Mouse (Mus musculus): Measurements from ENCODE around the gene Ahctf1. TPM values are rescaled to one million over a fixed set of nuclear protein-coding genes. Genes with fewer than 3 reads are reported as not detected.

The Ahctf1 gene
- polyA plus RNA-seq, 1 experiment: 11.9 TPM

DNA sequence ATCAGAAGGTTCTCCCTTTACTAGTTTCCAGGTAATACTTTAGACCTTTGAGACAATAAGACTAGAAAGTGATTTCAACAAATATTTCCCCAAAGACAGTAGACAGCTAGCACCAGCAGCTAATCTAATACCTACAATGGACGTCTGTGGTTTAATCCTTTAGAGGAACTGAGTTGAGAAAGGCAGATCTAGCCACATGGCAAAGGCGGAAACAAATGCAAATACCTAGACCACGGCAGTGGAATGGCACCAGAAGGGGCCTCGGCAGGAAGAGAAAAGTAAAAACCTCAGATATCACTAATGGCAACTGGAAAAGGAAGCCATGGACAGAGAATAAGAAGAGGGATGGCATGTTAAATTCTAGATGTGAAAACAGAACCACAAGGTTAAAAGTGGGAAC is 16.2 kb downstream of the Ahctf1 start:
- TF ChIP-seq FOSL1 (IDR thresholded peaks at IDR 0.05; ENCODE audit: insufficient read depth, low read length, poor library complexity, severe bottlenecking): no peak
- TF ChIP-seq USF1 (IDR thresholded peaks at IDR 0.05; ENCODE audit: low read depth): no peak
- TF ChIP-seq MYOG (IDR thresholded peaks at IDR 0.05; ENCODE audit: control insufficient read depth, extremely low read depth, insufficient read length): no peak
- no peak for TF ChIP-seq MAX (IDR thresholded peaks at IDR 0.05)
- no peak for TF ChIP-seq CEBPB (IDR thresholded peaks at IDR 0.05; ENCODE audit: low read depth)
- TF ChIP-seq CTCF (IDR thresholded peaks at IDR 0.05; ENCODE audit: control insufficient read depth, insufficient read depth, insufficient read length): no peak
- TF ChIP-seq MYOD1 (IDR thresholded peaks at IDR 0.05; ENCODE audit: control insufficient read depth, insufficient read length, low read depth): no peak
- peaks cover 96% of the 10 kb centered on the region for H3K36me3 ChIP-seq (ENCODE audit: control insufficient read depth, insufficient read depth)

GRCm38 (mm10) chr1:179785502-179785901 is 18.0 kb downstream of the Ahctf1 start:
- peaks cover 7% of the 10 kb centered on the region for H3K79me2 ChIP-seq (ENCODE audit: control insufficient read depth, insufficient read depth)
- H3K79me3 ChIP-seq (ENCODE audit: low read depth): peaks cover 8% of the 10 kb centered on the region
- no peak for TF ChIP-seq FOSL1 (IDR thresholded peaks at IDR 0.05; ENCODE audit: insufficient read depth, low read length, poor library complexity, severe bottlenecking)
- no peak for TF ChIP-seq MYOD1 (IDR thresholded peaks at IDR 0.05; ENCODE audit: control insufficient read depth, insufficient read length, low read depth)
- no peak for TF ChIP-seq CTCF (IDR thresholded peaks at IDR 0.05; ENCODE audit: control insufficient read depth, insufficient read depth, insufficient read length)
- no peak for TF ChIP-seq CEBPB (IDR thresholded peaks at IDR 0.05; ENCODE audit: low read depth)
- TF ChIP-seq USF1 (IDR thresholded peaks at IDR 0.05; ENCODE audit: low read depth): no peak
- TF ChIP-seq MYOG (IDR thresholded peaks at IDR 0.05; ENCODE audit: control insufficient read depth, extremely low read depth, insufficient read length): no peak
- TF ChIP-seq MAX (IDR thresholded peaks at IDR 0.05): no peak
- no peaks in the 10 kb centered on the region for H3K27me3 ChIP-seq (ENCODE audit: control insufficient read depth, insufficient read depth, insufficient read length)
- no peak overlapping the region for H3ac ChIP-seq (ENCODE audit: control insufficient read depth, insufficient read length, low read depth)
- no peak overlapping the region for H3K4me3 ChIP-seq (ENCODE audit: insufficient read depth, poor library complexity, severe bottlenecking)
- peaks cover 96% of the 10 kb centered on the region for H3K36me3 ChIP-seq (ENCODE audit: control insufficient read depth, insufficient read depth)

More for the DNA sequence above, 16.2 kb downstream of the Ahctf1 start:
- no peak overlapping the region for H3ac ChIP-seq (ENCODE audit: control insufficient read depth, insufficient read length, low read depth)
- H3K79me2 ChIP-seq (ENCODE audit: control insufficient read depth, insufficient read depth): peaks cover 24% of the 10 kb centered on the region
- peaks cover 17% of the 10 kb centered on the region for H3K79me3 ChIP-seq (ENCODE audit: low read depth)
- no peak overlapping the region for H3K4me3 ChIP-seq (ENCODE audit: insufficient read depth, poor library complexity, severe bottlenecking)
- no peaks in the 10 kb centered on the region for H3K27me3 ChIP-seq (ENCODE audit: control insufficient read depth, insufficient read depth, insufficient read length)

- Histone ChIP-seq H3K27me3 (ENCODE audit: control insufficient read depth, insufficient read depth, insufficient read length) (no peaks in the 10 kb centered on the region), H3K36me3 (ENCODE audit: control insufficient read depth, insufficient read depth) (peaks cover 96% of the 10 kb centered on the region), H3K4me3 (ENCODE audit: insufficient read depth, poor library complexity, severe bottlenecking) (no peak overlapping the region), H3ac (ENCODE audit: control insufficient read depth, insufficient read length, low read depth) (no peak overlapping the region), H3K79me2 (ENCODE audit: control insufficient read depth, insufficient read depth) (peaks cover 3% of the 10 kb centered on the region), H3K79me3 (ENCODE audit: low read depth) (peaks cover under 1% of the 10 kb centered on the region)
- TF ChIP-seq MAX (IDR thresholded peaks at IDR 0.05) (no peak), CEBPB (IDR thresholded peaks at IDR 0.05; ENCODE audit: low read depth) (no peak), MYOG (IDR thresholded peaks at IDR 0.05; ENCODE audit: control insufficient read depth, extremely low read depth, insufficient read length) (no peak), CTCF (IDR thresholded peaks at IDR 0.05; ENCODE audit: control insufficient read depth, insufficient read depth, insufficient read length) (no peak), FOSL1 (IDR thresholded peaks at IDR 0.05; ENCODE audit: insufficient read depth, low read length, poor library complexity, severe bottlenecking) (no peak), USF1 (IDR thresholded peaks at IDR 0.05; ENCODE audit: low read depth) (no peak), MYOD1 (IDR thresholded peaks at IDR 0.05; ENCODE audit: control insufficient read depth, insufficient read length, low read depth) (no peak)
Observed at GRCm38 (mm10) chr1:179784098-179784497, 19.4 kb downstream of the Ahctf1 start.

- Histone ChIP-seq H3K36me3 (ENCODE audit: control insufficient read depth, insufficient read depth) (peaks cover 98% of the 10 kb centered on the region), H3K27me3 (ENCODE audit: control insufficient read depth, insufficient read depth, insufficient read length) (no peaks in the 10 kb centered on the region)
- TF ChIP-seq MYOD1 (IDR thresholded peaks at IDR 0.05; ENCODE audit: control insufficient read depth, insufficient read length, low read depth) (no peak), CEBPB (IDR thresholded peaks at IDR 0.05; ENCODE audit: low read depth) (no peak), MAX (IDR thresholded peaks at IDR 0.05) (no peak), FOSL1 (IDR thresholded peaks at IDR 0.05; ENCODE audit: insufficient read depth, low read length, poor library complexity, severe bottlenecking) (no peak), CTCF (IDR thresholded peaks at IDR 0.05; ENCODE audit: control insufficient read depth, insufficient read depth, insufficient read length) (no peak), USF1 (IDR thresholded peaks at IDR 0.05; ENCODE audit: low read depth) (no peak), MYOG (IDR thresholded peaks at IDR 0.05; ENCODE audit: control insufficient read depth, extremely low read depth, insufficient read length) (no peak)
Observed at GRCm38 (mm10) chr1:179776831-179777230, 26.6 kb downstream of the Ahctf1 start.

DNA sequence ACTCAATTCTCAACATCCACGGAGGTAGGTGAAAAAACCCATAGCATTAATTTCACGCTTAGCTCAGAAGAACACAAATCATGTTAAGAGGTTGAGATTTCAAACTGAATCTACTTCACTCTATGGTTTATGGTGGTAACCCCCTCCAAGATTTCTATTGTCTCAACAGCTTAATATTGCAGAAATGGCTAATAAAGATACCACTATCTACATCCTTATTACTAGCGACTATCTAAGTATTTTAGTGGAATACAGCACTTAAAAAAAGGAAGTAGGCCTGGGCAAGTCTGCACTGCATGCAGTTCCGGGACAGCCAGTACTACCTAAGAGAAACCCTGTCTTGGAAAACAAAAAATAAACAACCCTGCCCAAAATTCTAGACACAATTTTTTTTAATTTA is 42.9 kb downstream of the Ahctf1 start:
- Histone ChIP-seq H3ac (ENCODE audit: control insufficient read depth, insufficient read length, low read depth) (no peak overlapping the region), H3K36me3 (ENCODE audit: control insufficient read depth, insufficient read depth) (peaks cover 99% of the 10 kb centered on the region), H3K79me2 (ENCODE audit: control insufficient read depth, insufficient read depth) (peaks cover 12% of the 10 kb centered on the region), H3K27me3 (ENCODE audit: control insufficient read depth, insufficient read depth, insufficient read length) (no peaks in the 10 kb centered on the region), H3K79me3 (ENCODE audit: low read depth) (peaks cover 1% of the 10 kb centered on the region), H3K4me3 (ENCODE audit: insufficient read depth, poor library complexity, severe bottlenecking) (no peak overlapping the region)
- no peak for TF ChIP-seq MYOG (IDR thresholded peaks at IDR 0.05; ENCODE audit: control insufficient read depth, extremely low read depth, insufficient read length)
- TF ChIP-seq CEBPB (IDR thresholded peaks at IDR 0.05; ENCODE audit: low read depth): no peak
- TF ChIP-seq USF1 (IDR thresholded peaks at IDR 0.05; ENCODE audit: low read depth): no peak
- no peak for TF ChIP-seq FOSL1 (IDR thresholded peaks at IDR 0.05; ENCODE audit: insufficient read depth, low read length, poor library complexity, severe bottlenecking)
- TF ChIP-seq MYOD1 (IDR thresholded peaks at IDR 0.05; ENCODE audit: control insufficient read depth, insufficient read length, low read depth): no peak
- no peak for TF ChIP-seq MAX (IDR thresholded peaks at IDR 0.05)
- TF ChIP-seq CTCF (IDR thresholded peaks at IDR 0.05; ENCODE audit: control insufficient read depth, insufficient read depth, insufficient read length): no peak

More at GRCm38 (mm10) chr1:179776831-179777230, 26.6 kb downstream of the Ahctf1 start:
- peaks cover 1% of the 10 kb centered on the region for H3K79me3 ChIP-seq (ENCODE audit: low read depth)
- no peak overlapping the region for H3K4me3 ChIP-seq (ENCODE audit: insufficient read depth, poor library complexity, severe bottlenecking)
- H3K79me2 ChIP-seq (ENCODE audit: control insufficient read depth, insufficient read depth): no peaks in the 10 kb centered on the region
- H3ac ChIP-seq (ENCODE audit: control insufficient read depth, insufficient read length, low read depth): no peak overlapping the region
